Mouse (Mus musculus): Measurements from ENCODE around the gene Gm20518.

- TF ChIP-seq EP300 (IDR thresholded peaks at IDR 0.05; ENCODE audit: low read depth) (no peak), CTCF (IDR thresholded peaks at IDR 0.05; ENCODE audit: low read depth) (no peak)
Measured at GRCm38 (mm10) chr16:17828229-17828628, 63.2 kb downstream of the Gm20518 start.

Data from liver, embryonic 14.5 days (tissue).